Mouse (Mus musculus) right cerebral cortex, postnatal 4 days (tissue): ENCODE results near the gene Ubash3a.
A peak's percentile ranks its signal among the peaks of the same experiment; 100 is the strongest.
"Not testable (repeated sequence)": the region's sequence is repeated elsewhere in the genome, so short reads cannot be mapped to it uniquely, and the experiment has no call there.

Source experiments
- DNase-seq: peaks from one replicate; pipeline ENCODE4 v3.0.0-alpha.2; 2022

The Ubash3a gene

DNA sequence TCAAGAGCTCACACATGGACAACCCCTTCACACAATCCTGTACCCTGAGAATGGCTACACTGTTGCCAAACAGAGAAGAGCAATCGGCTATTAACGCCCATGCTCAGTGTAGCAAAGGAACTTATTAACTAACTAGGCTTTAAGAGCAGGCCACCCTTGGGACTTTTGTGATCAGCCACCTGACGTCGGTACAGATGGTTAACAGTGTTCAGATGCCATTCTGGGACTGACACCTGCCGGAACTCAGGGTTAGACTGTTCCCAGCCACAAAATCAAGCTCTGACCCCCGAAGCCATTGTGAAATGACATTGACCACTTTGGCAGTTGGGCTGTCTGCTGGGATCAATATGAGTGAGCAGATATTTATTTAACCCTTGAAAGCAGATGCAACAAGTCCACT, 53.7 kb downstream of the Ubash3a start:
- no peak for DNase-seq

DNA sequence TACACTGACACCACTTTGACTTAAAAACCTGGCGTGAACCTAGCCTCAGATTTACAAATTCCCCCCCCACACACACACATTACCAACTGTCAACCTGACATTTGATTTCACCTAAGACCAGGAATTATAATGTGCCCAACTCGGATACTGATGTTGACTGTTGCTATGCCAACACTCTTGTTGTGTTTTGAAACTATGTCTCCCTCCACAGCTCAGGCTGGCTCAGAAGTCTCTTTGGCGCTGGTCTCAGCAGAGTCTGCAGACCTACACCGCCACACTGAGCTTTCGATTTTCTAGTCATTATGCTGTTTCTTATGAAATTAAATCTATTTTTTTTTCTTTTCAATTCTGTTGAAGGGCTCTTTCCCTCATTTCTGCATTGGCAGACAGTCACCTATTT, 55.0 kb downstream of the Ubash3a start:
- DNase-seq: no peak

DNA sequence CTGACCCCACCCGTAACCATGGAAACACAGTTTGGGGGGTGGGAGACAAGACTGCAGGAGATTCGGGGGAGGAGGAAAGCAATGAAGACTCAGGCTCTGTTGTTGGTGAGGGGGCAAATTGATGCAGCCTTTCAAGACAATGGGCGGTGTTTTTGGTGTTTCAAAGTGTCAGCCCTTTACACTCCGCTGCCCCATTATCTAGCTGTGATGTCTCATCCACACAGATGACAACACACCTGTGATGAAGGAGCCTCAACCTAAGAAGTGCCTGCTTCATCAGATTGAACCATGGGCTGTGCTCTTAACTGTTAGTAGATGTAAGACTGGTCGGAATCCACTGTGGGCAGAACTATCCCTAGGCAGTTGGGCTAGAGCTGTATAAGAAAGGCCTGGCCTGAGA, 56.1 kb downstream of the Ubash3a start:
- DNase-seq: no peak

DNA sequence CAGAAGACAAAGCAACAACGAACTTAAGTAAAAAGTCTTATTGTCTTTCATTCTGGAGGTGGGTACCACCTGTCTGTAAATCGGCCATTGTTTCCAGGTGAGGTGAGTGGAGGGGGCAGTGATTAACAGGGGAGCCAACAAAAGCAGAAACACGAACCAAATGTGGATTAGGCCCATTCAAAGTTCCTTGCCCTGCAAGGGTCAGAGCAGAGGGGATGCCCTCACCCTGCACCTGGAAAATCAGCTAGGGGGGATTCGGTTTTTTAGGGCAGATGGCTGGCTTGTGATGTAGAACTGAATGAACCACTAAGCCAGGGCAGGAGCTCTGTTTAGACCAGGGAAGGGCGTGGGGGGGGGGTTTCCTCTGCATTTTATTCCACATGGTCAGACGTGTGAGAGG, 56.7 kb downstream of the Ubash3a start:
- DNase-seq: no peak

DNA sequence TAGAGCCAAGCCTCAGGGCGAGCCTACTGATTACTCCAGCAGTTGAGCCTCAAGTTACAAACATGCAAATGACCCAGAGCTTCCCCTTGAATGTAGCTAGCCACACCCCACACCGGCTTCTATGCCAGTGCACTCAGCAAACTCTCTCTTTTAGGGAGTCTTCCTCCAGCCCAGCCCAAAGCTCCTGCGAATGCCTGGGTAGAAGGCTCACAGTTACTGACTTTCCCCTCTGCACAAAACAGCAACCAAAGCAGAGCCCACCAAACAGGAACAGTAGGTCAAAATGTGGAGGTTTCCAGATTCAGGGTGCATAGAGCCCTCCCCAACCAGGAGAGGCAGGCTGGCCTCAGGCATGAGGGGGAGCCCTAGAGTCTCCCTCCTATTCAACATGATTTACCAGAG, 57.5 kb downstream of the Ubash3a start:
- DNase-seq: no peak

DNA sequence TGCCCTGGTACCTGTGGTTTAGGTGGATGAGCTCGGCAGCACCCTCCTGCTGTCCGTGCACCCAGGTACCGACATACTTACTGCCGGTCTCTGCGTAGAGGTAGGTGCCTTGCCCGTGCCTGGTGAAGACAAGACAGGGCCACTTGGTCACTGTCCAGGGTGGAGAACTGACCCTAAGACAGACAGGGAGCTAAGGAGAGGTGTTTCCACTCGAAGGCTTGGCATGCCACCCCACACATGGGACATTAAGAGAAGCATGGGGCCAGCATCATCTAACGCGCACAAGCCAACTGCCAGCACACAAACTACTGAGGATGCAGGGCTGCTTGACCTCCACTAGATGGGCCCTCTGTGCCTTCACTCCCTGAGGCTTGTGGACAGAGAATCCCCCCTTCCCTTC, 58.2 kb downstream of the Ubash3a start:
- DNase-seq: no peak

DNA sequence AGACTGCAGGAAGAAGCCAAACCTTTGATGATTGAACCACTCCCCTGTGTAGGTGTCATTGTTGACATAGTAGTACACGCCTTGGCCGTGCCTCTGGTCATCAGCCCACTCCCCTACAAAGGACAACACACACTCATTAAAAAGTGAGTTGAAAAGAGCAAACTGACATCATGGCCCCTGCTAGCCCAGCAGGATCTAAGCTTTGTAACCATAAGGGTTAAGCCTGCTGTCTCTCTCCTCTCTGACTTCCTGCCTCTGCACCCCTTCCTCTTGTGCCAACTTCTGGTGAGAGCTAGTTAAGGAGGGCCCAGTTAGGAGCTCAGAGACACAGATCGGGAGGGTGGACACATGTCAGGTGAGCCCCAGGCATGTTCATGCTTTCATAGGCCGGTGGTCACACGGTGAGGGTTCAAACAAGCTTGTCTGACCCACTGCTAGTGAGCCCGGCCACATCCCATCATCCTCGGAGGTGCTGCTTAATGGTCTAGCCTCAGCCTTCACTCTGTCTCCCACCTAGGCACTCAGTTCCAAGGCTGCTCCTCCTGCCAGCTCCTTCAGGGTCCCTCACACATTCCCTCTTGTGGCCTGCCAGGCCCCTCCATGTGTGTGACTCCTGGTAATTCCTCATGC, 58.8 kb downstream of the Ubash3a start:
- no peak for DNase-seq

DNA sequence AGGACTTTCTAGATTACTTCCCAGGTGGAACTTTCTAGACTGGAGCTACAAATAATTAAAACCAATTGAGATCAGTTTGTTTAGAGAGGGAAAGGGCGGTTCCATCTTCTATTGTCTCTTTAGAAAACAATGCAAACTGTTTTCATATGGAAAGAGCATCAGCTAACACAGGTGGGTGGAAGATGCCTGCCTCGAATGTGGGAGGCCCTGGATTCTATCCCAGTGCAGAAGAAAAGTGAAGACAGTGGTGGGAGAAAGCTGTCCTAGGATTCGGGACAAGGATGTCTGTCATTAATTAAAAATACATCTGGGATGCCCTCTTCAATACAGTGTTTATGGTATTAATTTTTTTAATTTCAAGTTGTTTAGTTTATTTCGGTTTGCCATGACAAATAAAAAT, 59.5 kb downstream of the Ubash3a start:
- no peak for DNase-seq

DNA sequence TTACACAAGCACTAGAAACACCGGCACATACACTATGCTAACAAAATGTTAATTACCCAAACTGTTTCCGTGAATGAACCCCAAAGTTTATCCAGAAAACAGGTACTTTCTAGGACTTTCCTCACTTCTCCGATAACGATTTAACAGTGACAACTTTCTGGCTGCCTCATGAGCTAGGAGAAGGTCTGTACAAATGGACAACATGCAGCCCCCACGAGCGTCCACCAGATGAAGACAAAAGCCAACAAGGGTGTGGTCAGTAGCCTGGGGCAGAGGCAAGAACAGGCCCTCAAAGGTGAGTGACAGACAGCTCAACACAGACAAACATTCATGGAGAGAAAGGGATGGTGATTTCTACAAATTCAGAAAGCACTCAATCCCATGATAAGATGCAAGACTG, 59.9 kb downstream of the Ubash3a start:
- DNase-seq: no peak

DNA sequence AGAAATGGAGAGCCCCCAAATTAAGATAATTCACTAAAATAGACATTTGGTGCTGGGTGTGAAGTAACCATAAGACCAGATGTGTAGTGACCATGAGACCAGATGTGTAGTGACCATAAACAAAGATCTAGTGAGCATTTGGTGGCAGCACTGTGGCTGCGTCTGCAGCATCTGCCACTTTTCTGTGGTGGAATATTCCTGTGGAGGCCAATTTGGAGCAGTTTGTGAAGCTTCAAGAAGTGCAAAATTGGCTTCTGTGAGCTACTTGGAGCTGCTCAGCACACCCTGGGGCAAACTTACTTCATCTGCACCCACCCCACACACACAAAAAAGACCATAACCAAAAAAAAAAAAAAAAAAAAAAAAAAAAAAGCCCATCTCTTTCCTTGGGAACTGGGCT, 60.3 kb downstream of the Ubash3a start:
- no peak for DNase-seq

DNA sequence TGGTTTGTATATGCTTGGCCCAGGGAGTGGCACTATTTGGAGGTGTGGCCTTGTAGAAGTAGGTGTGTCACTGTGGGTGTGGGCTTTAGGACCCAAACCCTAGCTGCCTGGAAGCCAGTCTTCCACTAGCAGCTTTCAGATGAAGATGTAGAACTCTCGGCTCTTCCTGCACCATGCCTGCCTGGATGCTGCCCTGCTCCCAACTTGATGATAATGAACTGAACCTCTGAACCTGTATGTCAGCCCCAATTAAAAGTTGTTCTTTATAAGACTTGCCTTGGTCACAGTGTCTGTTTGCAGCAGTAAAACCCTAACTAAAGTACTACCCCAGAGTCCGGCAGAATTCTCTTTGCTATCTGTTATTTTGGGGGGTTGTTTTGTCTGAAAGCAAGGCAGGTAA, 62.1 kb downstream of the Ubash3a start:
- DNase-seq: no peak

DNA sequence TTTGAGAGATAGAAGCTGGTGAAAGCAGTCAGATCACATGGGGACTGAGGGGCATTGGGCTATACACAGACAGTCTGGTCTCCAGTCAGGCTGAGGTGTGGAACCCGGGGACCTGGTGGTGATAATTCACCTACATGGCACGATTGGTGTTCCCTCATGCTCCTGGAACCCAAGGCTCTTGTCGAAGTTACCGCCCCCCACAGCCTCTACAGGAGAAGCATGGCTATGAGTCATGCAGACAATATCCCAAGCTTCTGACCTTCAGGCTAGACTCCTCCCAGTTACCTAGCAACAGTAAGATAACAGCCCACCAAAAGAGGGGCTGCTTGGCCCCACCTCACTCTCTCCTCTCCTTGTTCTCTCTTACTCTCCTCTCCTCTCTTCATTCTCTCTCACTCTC, 62.6 kb downstream of the Ubash3a start:
- no peak for DNase-seq

DNA sequence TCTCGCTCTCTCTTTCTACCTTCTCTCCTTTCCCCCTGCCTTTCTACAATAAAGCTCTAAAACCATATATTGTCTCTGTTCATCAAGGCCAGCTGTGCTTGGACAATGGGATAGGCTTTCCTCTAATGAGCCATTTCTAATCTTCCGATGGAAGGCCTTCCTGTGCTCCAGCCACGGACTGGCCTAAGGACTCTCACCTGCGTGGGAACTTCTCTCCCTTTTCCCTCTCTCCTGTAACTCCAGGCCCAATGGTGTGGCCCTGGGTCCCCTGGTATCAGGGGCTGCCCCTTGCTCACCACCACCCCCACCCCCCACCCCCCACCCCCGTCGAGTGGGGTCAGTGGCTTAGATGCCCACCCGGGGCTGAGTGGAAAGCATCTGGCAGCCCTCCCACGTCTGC, 63.1 kb downstream of the Ubash3a start:
- not testable (repeated sequence) for DNase-seq

DNA sequence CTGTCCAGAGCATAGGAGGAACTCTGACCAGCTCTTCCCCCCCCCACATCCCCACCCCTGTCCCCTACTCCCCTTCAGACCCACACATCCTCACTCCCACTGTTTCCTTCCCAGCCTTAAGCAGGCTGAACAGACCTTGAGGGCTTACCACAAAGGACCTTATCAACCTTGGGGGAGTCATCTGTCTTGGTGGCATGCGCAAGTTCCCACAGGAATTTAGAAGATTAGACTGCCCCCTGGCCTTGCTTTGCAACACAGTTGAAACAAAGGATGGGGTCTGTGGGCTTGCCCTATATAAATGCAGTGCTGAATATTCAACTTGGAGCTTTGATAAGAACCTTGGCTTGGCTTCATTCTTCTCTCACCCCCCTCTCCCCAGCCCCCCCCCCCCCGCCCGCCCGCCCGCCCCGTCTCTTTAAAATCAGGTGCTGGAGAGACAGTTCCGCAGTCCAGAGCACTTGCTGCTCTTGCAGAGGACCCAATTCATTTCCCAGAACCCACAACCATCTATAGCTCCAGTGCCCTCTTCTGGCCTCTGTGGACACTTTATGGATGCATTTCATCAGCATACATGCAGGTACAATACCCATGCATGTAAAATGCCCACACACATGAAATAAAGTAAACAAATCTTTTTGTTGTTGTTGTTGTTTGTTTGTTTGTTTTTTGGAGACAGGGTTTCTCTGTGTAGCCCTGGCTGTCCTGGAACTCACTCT, 63.6 kb downstream of the Ubash3a start:
- DNase-seq: no peak

DNA sequence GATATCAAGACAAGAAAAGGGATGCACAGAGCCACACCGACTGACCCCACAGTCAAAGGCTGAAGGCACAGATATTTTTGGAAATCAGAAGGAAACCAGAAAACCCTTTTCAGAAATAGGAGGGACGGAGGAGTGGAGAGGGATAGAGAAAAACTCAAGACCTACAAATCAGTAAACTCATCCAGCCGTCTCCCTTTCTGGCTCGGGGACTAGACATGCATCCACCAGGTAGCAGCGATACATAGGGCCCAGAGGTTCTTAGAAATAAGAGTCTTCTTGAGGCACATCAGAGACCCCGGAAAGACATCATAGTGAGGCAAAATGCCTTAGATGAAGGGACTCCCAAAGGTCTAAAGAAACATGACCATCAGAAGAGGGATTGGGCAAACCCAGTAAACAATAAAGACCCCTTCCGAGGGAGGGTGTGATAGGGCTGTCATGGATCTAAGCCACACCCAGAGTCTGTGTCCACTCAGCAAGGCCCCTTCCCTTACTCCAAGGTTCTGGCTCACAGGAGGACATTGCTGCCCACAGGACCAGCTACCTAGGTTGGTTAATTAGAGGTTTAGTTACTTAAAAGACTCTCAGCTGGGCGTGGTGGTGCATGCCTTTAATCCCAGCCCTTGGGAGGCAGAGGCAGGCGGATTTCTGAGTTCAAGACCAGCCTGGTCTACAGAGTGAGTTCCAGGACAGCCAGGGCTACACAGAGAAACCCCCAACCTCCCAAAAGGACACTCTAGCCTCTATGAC, 64.9 kb downstream of the Ubash3a start:
- no peak for DNase-seq

DNA sequence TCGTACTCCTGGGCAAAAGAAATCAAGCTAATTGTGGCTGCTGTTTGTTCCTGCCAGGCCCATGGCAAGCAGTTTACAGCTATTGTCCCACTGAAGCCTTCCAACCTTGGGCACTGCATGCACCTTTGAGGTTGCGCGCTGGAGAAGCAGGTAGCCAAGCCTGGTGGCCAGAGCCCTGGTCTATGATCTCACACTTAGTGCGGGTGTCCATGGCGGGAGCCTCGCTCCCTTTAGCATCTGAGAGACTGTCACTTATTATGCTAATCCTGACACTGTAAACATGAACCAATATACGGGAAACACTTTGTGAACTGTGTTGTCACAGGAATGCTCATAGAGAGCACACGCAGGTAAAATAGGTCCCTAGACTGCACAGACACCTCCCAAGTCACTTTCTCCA, 66.0 kb downstream of the Ubash3a start:
- no peak for DNase-seq

DNA sequence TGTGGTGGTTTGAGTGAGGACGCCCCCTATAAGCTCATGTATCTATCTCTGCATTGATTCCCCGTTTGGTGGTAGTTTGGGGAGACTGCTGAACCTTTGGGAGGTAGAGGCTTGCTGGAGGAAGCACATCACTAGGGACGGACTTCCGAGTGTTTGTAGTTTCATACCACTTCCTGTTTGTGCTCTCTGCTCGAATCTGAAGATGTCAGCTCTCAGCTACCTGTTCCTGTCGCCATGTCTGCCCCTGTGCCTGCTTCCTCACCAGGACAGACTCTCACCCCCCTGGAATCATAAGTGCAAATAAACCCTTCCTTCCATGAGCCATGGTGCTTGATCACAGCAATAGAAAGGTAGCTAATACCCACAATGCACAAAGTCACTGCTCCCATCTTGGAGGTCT, 67.5 kb downstream of the Ubash3a start:
- no peak for DNase-seq

DNA sequence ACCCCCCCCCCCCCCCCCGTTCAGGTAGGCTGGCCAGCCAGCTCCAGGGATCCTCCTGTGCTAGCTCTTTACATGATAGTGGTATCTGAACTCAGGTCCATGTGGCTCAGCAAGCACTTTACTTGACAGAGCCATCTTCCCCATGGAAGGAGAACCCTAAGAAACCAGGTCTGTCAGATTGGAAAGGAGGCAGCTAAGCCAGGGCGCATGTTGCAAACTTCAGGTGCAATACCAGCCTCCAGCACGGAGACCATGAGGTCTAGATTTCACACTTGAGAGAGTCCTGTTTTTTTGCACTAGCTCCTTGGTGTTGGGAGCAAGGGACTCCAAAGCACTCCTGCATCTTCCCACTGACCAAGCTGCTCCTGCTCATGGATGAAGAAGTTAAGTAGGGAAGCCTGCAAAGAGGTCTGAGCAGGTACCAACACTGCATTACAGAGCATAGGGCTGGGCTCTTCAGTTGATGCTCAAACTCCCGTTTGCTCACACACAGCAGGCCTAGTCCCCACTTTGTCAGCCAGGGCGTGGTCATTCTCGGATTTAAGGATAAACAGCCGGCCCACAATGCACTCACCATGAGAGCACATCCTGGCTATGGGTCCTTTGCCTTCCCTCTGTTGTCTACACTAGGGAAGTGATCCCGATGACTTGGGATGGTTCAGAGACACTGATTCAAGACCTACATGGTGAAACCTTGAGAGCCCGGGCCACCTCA, 68.7 kb downstream of the Ubash3a start:
- DNase-seq: no peak

DNA sequence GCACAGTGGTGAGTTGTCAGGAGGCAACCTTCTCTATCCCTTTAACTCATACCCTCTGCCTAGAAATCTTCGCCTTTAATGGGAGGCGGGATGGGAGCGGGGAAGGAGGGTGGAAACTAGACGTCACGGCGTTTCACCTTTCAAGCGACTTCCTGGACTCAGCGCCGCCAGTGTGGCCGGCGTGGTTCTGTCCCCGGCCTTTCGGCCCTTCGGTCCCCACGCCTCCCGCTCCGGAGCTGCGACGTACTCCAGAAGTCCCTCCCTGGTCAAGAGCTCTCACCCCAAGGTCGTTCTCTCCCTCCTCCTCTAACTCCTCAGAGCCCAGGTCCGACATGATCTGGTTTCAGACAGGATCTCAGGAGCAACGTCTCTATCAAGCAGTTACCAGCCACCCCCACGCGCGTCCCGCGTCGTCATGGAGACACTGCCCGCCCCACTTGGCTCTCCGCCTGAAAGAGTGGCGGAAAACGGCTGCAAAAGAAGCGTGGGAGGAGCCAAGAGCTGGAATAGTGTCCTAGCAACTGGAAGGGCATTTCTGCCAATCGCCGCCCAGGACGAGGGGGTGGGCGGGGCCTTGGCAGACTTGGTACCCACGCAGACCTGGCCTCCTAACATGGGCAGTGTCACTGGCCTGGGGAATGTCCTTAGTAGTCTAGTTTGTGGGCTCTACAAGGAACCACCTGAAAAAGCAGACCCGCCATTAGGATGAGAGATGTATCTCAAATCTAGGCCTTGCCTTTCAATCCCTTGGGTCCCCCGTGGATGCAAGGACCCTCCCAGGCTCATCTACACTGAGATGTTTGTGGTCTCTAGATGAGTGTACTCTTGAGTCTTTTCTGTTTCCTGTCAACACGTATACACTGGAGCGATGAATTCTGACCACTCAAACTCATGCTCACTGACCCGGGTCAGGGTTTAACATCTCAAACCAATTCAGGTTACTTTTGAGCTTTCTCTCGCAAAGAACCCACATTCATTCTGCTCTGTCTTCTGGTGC, 69.5 kb downstream of the Ubash3a start, which contains the start of gene Rsph1:
Gene Rsph1, minus strand, starts transcription at position 462 of the 997 bp plus-strand sequence.
- peak; percentile 100 for DNase-seq

DNA sequence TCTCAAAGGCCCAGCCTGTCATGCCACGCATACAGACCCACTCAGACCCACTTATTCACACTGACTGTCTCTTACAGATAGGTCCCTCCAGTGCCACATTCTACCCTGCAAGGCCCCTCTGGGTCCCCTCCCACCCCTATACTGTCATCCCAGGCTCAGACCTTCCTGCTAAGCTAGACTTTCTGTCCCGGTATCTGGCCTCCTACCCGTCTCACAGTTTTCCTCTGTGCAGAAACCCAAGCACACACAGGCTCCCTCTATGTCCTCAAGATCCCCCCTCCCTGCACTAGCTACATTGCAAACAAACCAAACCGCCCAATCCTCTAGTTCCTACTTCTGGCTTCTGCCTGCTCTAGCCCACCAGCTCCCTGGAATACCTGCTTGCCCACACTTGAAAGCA, 70.3 kb downstream of the Ubash3a start:
- no peak for DNase-seq

DNA sequence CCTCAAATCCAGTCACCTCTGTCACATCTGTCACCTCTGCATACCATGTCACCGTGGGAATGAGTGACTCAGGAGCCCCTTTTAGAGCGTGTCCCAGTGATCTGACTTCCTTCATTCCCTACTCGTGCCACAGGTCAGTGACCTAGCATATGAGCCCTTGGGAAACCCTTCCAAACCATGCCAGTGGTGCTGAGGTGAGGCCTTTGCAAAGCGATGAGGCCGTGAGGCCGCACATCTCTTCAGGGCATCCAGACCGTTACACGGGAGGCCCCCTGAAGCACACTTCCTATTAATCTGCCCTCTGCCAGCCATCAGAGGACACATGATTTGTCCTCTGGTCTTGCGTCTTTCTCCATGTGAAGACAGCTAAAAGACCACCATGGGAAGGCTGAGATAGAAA, 71.9 kb downstream of the Ubash3a start:
- no peak for DNase-seq

DNA sequence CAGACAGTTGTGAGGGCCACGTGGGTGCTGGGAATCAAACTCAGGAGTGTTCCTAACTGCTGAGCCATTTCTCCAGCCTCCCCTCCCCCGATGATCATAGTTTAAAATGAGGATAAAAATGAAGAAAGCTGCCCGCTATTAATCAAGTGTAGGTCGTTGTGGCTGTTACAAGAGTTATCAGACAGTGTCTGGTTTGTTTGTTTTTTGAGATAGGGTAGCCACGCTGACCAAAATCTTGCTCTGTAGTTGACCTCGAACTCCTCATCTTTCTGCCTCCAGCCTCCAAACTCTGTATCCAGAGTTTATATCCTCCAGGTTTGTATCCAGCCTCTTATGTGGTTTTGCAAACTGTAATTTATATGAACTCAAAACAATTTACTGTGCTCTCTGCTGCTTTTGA, 72.6 kb downstream of the Ubash3a start:
- DNase-seq: no peak
